Mouse (Mus musculus) heart, postnatal 0 days (tissue): ENCODE results near the gene Lpin1.

Experiments used
- CTCF ChIP-seq: IDR thresholded peaks from 2 replicates; pipeline ENCODE4 v1.5.1; 2016; ENCODE audit warnings: antibody characterized with exemption, control low read depth, low read depth
- EP300 ChIP-seq: IDR thresholded peaks from 2 replicates; pipeline ENCODE4 v1.6.1; 2016; ENCODE audit warnings: antibody characterized with exemption, low read depth

DNA sequence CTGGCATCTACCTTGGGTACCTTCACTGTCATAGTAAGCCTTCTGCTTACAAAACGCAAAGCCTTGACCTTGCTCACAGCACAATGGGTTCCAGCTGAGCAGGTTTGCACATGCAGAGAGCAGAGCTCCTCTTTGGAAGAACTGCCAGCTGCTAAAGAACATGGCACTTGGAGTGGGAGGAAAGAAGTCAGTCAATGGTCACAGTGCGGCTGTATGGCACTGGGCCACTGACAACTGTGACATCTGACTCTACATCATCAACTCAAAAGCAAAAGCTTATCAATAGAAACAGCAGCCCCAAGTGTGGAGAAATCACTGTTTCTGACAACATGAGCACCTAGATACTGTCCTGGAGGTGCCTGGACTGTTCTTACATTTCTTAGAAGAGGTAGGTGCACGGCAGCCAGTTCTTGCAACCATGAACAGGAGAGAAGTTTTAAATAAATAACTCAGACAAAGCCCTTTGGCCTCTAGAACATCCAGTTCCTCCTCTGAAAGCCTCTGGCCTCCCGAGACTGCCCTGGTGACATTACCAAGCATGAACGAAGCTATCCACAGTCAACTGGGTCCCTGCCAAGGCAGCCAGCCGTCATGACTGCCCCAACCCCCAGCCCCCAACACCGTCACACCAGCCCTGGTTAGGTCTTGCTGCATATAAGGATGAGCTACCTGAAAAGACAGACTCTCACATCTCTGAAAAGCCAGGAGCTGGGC, 19.5 kb upstream of the Lpin1 start:
- TF ChIP-seq CTCF: no peak
- no peak for TF ChIP-seq EP300
